Mouse (Mus musculus) megakaryocyte, embryonic 14.5 days (primary cell): Measurements from ENCODE around the gene Cyb5r1.

Source experiments
- FLI1 ChIP-seq: IDR thresholded peaks from 2 replicates; pipeline ENCODE4 v1.6.1; 2012; ENCODE audit warnings: low read length, inconsistent platforms, mixed read lengths
- GATA1 ChIP-seq: IDR thresholded peaks from 3 replicates; pipeline ENCODE4 v1.6.1; 2012; ENCODE audit warnings: mixed read lengths, low read length, inconsistent platforms, borderline replicate concordance

DNA sequence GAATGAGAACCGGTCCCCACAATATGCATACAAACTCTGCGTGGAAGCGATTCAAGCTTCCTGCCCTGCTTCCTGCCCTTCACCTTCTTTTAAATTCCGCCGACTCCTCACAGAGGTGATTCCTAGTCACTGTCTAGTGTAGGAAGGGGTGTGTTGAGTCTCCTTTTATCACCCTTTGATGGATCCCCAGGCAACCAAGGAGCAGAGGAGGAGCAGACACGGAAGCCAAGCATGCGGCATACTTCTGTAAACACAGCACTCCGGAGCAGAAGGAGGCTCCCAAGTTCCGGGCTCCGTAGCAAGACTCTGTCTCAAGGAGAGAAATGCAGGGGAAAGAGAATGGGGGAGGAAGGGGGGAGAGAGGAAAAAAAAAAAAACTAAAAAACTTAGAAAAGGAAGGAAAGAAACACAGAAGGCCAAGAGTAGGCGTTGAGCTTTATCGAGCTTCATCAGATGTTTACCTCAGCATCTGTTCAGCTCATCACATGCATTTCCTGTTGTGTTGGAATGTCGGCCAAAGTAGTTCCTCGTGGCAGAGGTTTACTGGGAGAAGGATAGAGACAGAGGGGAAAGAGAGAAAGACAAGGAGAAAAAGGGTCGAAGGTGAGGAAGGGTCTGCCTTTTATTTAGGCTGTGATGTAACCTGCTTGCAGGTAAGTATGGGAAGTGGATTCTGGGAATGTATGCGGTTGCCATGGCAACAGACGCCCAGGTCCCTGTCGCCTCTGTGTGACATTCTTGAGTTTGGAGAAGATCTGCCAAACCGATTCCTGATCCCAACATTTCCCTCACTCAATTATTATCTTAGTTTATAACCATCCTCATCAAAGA lies 23.3 kb upstream of the Cyb5r1 start:
- TF ChIP-seq GATA1 = no peak
- TF ChIP-seq FLI1 = no peak
